Mouse (Mus musculus) limb, embryonic 14.5 days (tissue): ENCODE measurements at regions not wholly inside any gene's neighbourhood (a gene's known extent, or its start where the extent isn't known, plus 50 kb on each side); places are given as distances from the start of the nearest gene placed in this dataset.

Experiments
- ATAC-seq: fragments of 200-750 bp; cut with Nextera tagmentation; 2 replicates; pipeline ENCODE4 v1.8.0; 2017; ENCODE audit warnings: low read depth, moderate number of reproducible peaks, moderate TSS enrichment; ENCODE audit not compliant: low FRiP score
- DNase-seq: peaks from one replicate; pipeline ENCODE4 v3.0.0-alpha.2; 2015; ENCODE audit warnings: low spot score
- H3K27ac ChIP-seq: fragments of 300-500 bp; sonication (generic); replicated peaks from 2 replicates; pipeline ENCODE4 v1.5.1; 2014; ENCODE audit warnings: low read depth, mild to moderate bottlenecking, low read length, moderate library complexity, mixed read lengths
- H3K27me3 ChIP-seq: fragments of 300-500 bp; sonication (generic); 2 replicates; pipeline ENCODE4 v1.6.1; 2014; ENCODE audit warnings: low read length, mixed read lengths; ENCODE audit not compliant: control insufficient read depth, insufficient read depth
- H3K36me3 ChIP-seq: fragments of 300-500 bp; sonication (generic); 2 replicates; pipeline ENCODE4 v1.6.1; 2014; ENCODE audit warnings: mild to moderate bottlenecking, low read length, moderate library complexity, mixed read lengths; ENCODE audit not compliant: control insufficient read depth, insufficient read depth
- H3K4me1 ChIP-seq: fragments of 300-500 bp; sonication (generic); 2 replicates; pipeline ENCODE4 v1.6.1; 2014; ENCODE audit warnings: antibody characterized with exemption, low read length, mixed read lengths; ENCODE audit not compliant: control insufficient read depth, insufficient read depth
- H3K4me2 ChIP-seq: fragments of 300-500 bp; sonication (generic); replicated peaks from 2 replicates; pipeline ENCODE4 v1.6.1; 2014; ENCODE audit warnings: low read depth, mild to moderate bottlenecking, low read length, moderate library complexity; ENCODE audit not compliant: severe bottlenecking
- H3K4me3 ChIP-seq: fragments of 300-500 bp; sonication (generic); replicated peaks from 2 replicates; pipeline ENCODE4 v1.5.1; 2014; ENCODE audit warnings: low read length
- H3K9ac ChIP-seq: fragments of 300-500 bp; sonication (generic); 2 replicates; pipeline ENCODE4 v1.6.1; 2014; ENCODE audit warnings: mild to moderate bottlenecking, low read depth, low read length, moderate library complexity; ENCODE audit not compliant: severe bottlenecking
- H3K9me3 ChIP-seq: fragments of 300-500 bp; sonication (generic); 2 replicates; pipeline ENCODE4 v1.6.1; 2016; ENCODE audit warnings: low read length; ENCODE audit not compliant: control insufficient read depth
- POLR2A ChIP-seq: fragments of 200-500 bp; IDR thresholded peaks from 2 replicates; pipeline ENCODE4 v1.8.0; 2012; ENCODE audit warnings: inconsistent platforms, mild to moderate bottlenecking, moderate library complexity, borderline replicate concordance; ENCODE audit not compliant: insufficient read depth, insufficient read length; ENCODE audit errors: extremely low read depth
- WGBS: fragments of 180-500 bp; shearing (Covaris S2); extraction: QIAGEN DNeasy Blood & Tissue Kit; methylation state at CpG from one replicate; pipeline ENCODE4 v1.1.7; 2014; 5-methylcytosine and 5-hydroxymethylcytosine counted together

DNA sequence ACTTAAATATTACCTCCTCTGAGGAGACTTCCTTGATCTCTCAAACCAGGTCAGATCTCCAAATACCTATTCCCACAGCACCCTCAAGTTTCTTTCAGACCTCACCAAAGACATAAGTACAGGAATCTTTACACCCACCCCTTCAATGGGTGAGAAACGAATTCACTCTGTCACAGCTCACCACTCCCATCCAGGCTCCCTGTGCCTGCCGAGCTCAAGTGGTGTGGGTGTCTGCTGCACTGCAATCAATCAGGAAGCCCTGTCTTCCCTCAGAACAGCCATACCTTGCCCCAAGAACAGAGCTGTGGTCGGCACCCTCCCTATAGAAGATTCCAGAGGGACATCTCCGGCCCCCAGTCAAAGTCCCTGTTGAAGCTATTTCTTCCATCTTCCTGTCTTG is 116.2 kb upstream of the Nectin1 start:
- WGBS = 45% methylated on average over 4 of the region's 4 CpGs
- H3K36me3 ChIP-seq = no peaks in the 10 kb centered on the region
- no peaks in the 10 kb centered on the region for H3K9me3 ChIP-seq
- TF ChIP-seq POLR2A = no peak
- H3K4me2 ChIP-seq = no peak overlapping the region
- no peak overlapping the region for H3K27ac ChIP-seq
- no peak for ATAC-seq
- DNase-seq = no peak
- H3K4me1 ChIP-seq = no peaks in the 10 kb centered on the region
- H3K4me3 ChIP-seq = no peak overlapping the region
- no peak overlapping the region for H3K9ac ChIP-seq
- no peaks in the 10 kb centered on the region for H3K27me3 ChIP-seq

DNA sequence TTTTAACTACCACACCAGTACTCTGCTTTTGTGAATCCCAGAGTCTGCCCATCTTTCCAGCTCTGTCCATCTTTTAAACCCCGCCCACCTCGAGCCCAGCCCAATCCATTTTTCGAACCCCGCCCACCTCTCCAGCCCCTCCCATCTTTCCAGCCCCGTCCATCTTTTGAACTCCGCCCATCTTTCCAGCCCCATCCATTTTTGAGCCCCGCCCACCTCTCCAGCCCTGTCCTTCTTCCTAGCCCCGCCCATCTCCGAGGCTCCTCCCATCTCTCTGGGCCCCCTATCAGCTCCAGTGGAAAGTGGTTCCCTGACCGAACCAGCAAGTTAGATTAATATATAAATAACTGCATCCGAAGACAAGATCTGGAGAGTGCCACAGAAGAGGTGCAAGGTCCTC is 115.0 kb upstream of the Nectin1 start:
- no peak overlapping the region for H3K4me2 ChIP-seq
- no peak overlapping the region for H3K27ac ChIP-seq
- H3K27me3 ChIP-seq = no peaks in the 10 kb centered on the region
- no peak overlapping the region for H3K9ac ChIP-seq
- no peaks in the 10 kb centered on the region for H3K36me3 ChIP-seq
- no peak for TF ChIP-seq POLR2A
- H3K9me3 ChIP-seq = no peaks in the 10 kb centered on the region
- ATAC-seq (no peak), DNase-seq (no peak)
- no peak overlapping the region for H3K4me3 ChIP-seq
- 41% methylated on average over 11 of the region's 11 CpGs for WGBS
- no peaks in the 10 kb centered on the region for H3K4me1 ChIP-seq

DNA sequence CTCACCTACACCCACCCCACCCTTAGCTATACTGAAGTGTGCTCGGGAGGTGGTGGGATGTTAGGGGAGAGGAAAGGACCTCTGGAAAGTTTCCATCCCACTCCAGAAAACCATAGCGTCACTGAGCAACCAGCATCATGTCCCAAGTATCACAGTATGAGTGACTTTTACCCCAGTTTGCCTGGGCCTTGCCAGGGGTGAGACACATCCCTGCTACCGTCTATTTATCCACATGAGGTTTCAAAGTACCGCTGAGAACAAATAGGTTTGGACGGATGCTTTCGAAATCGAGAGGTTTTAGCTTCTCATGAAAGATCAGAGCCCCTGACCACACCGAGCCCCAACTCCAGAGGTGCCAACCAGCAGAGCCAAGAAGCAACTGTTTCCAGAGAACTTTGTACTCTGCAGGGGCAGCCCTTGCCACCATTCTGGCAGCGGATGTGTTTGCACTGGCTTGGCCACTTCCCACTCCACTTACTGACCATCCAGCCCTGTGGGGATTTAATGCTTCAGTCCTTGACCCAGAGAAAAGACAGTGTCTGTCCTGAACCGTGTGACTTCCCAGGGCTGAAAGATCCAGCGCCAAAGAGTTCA is 107.3 kb upstream of the Nectin1 start:
- TF ChIP-seq POLR2A = no peak
- H3K9ac ChIP-seq = no peak overlapping the region
- H3K4me2 ChIP-seq = no peak overlapping the region
- H3K4me1 ChIP-seq = no peaks in the 10 kb centered on the region
- WGBS = 83% methylated on average over 11 of the region's 11 CpGs
- no peaks in the 10 kb centered on the region for H3K9me3 ChIP-seq
- DNase-seq = no peak
- H3K27me3 ChIP-seq = no peaks in the 10 kb centered on the region
- ATAC-seq = no peak
- H3K4me3 ChIP-seq = no peak overlapping the region
- H3K36me3 ChIP-seq = no peaks in the 10 kb centered on the region
- no peak overlapping the region for H3K27ac ChIP-seq

DNA sequence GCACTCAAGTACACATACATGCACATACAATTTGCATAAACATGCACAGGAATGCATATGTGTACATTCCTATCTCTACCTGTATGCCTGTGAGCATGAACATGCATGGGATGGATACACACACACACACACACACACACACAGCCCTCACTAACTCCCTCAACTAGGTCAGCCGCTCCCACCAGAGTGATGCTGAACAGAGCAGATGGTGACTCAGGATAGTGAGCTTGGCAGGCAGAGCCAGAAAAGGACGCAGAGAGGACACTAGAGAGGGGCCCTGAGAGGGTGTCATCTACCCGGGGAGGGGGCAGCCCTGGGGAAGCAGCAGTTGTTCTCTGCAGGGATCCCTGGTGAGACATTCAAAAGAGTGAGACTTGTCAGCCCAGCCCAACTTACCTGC is 85.6 kb upstream of the Nectin1 start:
- Histone ChIP-seq H3K27me3 (no peaks in the 10 kb centered on the region), H3K4me3 (no peak overlapping the region), H3K36me3 (no peaks in the 10 kb centered on the region), H3K9me3 (no peaks in the 10 kb centered on the region), H3K9ac (no peak overlapping the region), H3K4me2 (no peak overlapping the region), H3K4me1 (no peaks in the 10 kb centered on the region), H3K27ac (no peak overlapping the region)
- TF ChIP-seq POLR2A = no peak
- WGBS = 71% methylated on average over 3 of the region's 3 CpGs
- no peak for DNase-seq
- no peak for ATAC-seq

DNA sequence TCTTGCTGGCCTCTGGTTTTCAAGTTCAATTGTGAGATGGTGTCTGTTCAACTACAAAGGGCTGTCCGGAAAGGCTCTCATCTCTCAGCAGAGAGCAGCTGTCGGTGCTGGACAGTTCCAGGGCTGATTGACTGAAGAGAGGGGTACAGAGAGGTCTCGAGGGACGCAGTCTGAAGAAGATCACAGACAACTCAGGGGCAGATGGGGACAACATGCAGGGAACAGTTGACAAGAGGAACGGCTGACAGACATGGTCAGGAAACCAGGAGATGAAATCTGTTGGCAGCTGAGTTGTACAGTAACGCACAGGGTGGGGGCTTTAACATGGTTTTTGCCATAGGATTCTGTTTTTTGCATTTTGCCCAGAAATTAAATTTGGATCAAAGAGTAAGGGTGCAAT is 84.5 kb upstream of the Nectin1 start:
- Histone ChIP-seq H3K4me1 (no peaks in the 10 kb centered on the region), H3K36me3 (no peaks in the 10 kb centered on the region), H3K4me2 (no peak overlapping the region), H3K9ac (no peak overlapping the region), H3K4me3 (no peak overlapping the region), H3K27ac (no peak overlapping the region), H3K9me3 (no peaks in the 10 kb centered on the region), H3K27me3 (no peaks in the 10 kb centered on the region)
- DNase-seq = no peak
- no peak for TF ChIP-seq POLR2A
- no peak for ATAC-seq
- WGBS = 65% methylated on average over 6 of the region's 6 CpGs

DNA sequence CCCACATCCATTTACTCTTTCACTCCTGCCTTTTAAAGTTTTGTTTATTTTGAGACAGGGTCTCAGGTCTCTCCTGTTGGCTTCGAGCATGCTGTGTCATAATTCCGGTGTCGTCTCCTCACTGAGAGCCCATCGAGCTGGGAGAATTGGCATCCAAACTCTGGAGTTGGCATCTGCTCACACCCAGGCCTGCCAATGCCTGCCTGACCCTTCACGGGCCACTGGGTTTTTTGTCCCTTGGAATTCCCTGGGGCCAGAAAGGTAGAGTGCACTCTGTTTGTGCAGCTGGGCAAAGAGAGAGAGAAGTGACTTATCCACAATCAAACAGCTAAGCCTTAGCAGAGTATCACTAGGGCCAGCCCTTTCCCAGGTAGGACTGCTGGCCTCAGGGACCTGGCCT is 83.6 kb upstream of the Nectin1 start:
- Histone ChIP-seq H3K4me2 (no peak overlapping the region), H3K27me3 (no peaks in the 10 kb centered on the region), H3K27ac (no peak overlapping the region), H3K4me3 (no peak overlapping the region), H3K4me1 (no peaks in the 10 kb centered on the region), H3K9me3 (no peaks in the 10 kb centered on the region), H3K9ac (no peak overlapping the region), H3K36me3 (no peaks in the 10 kb centered on the region)
- no peak for TF ChIP-seq POLR2A
- ATAC-seq = no peak
- no peak for DNase-seq
- WGBS = 80% methylated on average over 5 of the region's 5 CpGs
